Mouse (Mus musculus) lung, adult 2 months (tissue): ENCODE measurements around the gene Flrt1. TPM values are rescaled to one million over a fixed set of nuclear protein-coding genes. Genes with fewer than 3 reads are reported as not detected.

ENCODE experiments used
- DNase-seq: peaks from one replicate; pipeline ENCODE4 v3.0.0; 2022
- H3K4me1 ChIP-seq: fragments of 200-500 bp; 2 replicates; pipeline ENCODE4 v1.6.1; 2011; ENCODE audit warnings: low read length; ENCODE audit not compliant: control insufficient read depth, insufficient read depth
- H3K4me3 ChIP-seq: fragments of 200-500 bp; replicated peaks from 2 replicates; pipeline ENCODE3; 2011; ENCODE audit warnings: low read depth, mild to moderate bottlenecking, control low read depth, low read length; ENCODE audit errors: extremely low read depth
- CTCF ChIP-seq: fragments of 200-500 bp; IDR thresholded peaks from 2 replicates; pipeline ENCODE4 v1.5.1; 2011; ENCODE audit warnings: mild to moderate bottlenecking, low read length, control low read depth; ENCODE audit not compliant: insufficient read depth
- POLR2A ChIP-seq: fragments of 200-500 bp; IDR thresholded peaks from 2 replicates; pipeline ENCODE4 v1.6.1; 2011; ENCODE audit warnings: low read depth, mild to moderate bottlenecking, control low read depth, low read length, borderline replicate concordance; ENCODE audit errors: extremely low read depth
- WGBS: fragments of 180-500 bp; shearing (Covaris S2); methylation state at CpG from one replicate; pipeline ENCODE4 v1.1.7; 2018; 5-methylcytosine and 5-hydroxymethylcytosine counted together
- polyA plus RNA-seq: library from polyadenylated mRNA; depleted of rRNA; stranded (reverse); fragments of >200 nt; gene quantifications from 2 replicates; pipeline ENCODE4 v1.2.3, GENCODE M21; 2012

Gene Flrt1
- polyA plus RNA-seq, 1 experiment = 0.40 TPM

- H3K4me3 ChIP-seq = no peak overlapping the region
- no peak for DNase-seq
- 34% methylated on average over 17 of the region's 17 CpGs for WGBS
- no peaks in the 10 kb centered on the region for H3K4me1 ChIP-seq
- no peak for TF ChIP-seq CTCF
- no peak for TF ChIP-seq POLR2A
These were observed 29.1 kb upstream of the Flrt1 start for GRCm38 (mm10) chr19:7134631-7135091.

GRCm38 (mm10) chr19:7133436-7133835 is 27.9 kb upstream of the Flrt1 start:
- Histone ChIP-seq H3K4me1 (no peaks in the 10 kb centered on the region), H3K4me3 (no peak overlapping the region)
- WGBS = 89% methylated on average over 9 of the region's 9 CpGs
- TF ChIP-seq CTCF = no peak
- no peak for TF ChIP-seq POLR2A
- DNase-seq = no peak

GRCm38 (mm10) chr19:7130317-7130716 is 24.8 kb upstream of the Flrt1 start:
- no peak for DNase-seq
- WGBS = 59% methylated on average over 11 of the region's 11 CpGs
- Histone ChIP-seq H3K4me1 (no peaks in the 10 kb centered on the region), H3K4me3 (no peak overlapping the region)
- TF ChIP-seq CTCF (no peak), POLR2A (no peak)

GRCm38 (mm10) chr19:7128551-7129475 is 23.3 kb upstream of the Flrt1 start:
- Histone ChIP-seq H3K4me3 (no peak overlapping the region), H3K4me1 (no peaks in the 10 kb centered on the region)
- WGBS = 72% methylated on average over 19 of the region's 19 CpGs
- no peak for DNase-seq
- TF ChIP-seq POLR2A = no peak
- TF ChIP-seq CTCF = no peak

- Histone ChIP-seq H3K4me1 (0 out of 2 replicates have a peak, but pooled peaks cover 4% of the 10 kb centered on the region), H3K4me3 (no peak overlapping the region)
- no peak for DNase-seq
- WGBS = 76% methylated on average over 2 of the region's 2 CpGs
- TF ChIP-seq POLR2A = no peak
- no peak for TF ChIP-seq CTCF
These were observed 21.4 kb upstream of the Flrt1 start for GRCm38 (mm10) chr19:7126933-7127332.

GRCm38 (mm10) chr19:7126209-7126608 is 20.7 kb upstream of the Flrt1 start:
- 61% methylated on average over 1 of the region's 1 CpGs for WGBS
- no peak for DNase-seq
- H3K4me1 ChIP-seq = 0 out of 2 replicates have a peak, but pooled peaks cover 4% of the 10 kb centered on the region
- TF ChIP-seq CTCF (no peak), POLR2A (no peak)
- no peak overlapping the region for H3K4me3 ChIP-seq

- no peak for DNase-seq
- 46% methylated on average over 4 of the region's 4 CpGs for WGBS
- Histone ChIP-seq H3K4me1 (0 out of 2 replicates have a peak, but pooled peaks cover 4% of the 10 kb centered on the region), H3K4me3 (no peak overlapping the region)
- TF ChIP-seq POLR2A (no peak), CTCF (no peak)
These were observed 20.1 kb upstream of the Flrt1 start for GRCm38 (mm10) chr19:7125526-7126156.

- no peak for TF ChIP-seq CTCF
- TF ChIP-seq POLR2A = no peak
- Histone ChIP-seq H3K4me1 (0 out of 2 replicates have a peak, but pooled peaks cover 7% of the 10 kb centered on the region), H3K4me3 (no peak overlapping the region)
- WGBS = 29% methylated on average over 10 of the region's 10 CpGs
- no peak for DNase-seq
These were observed 17.3 kb upstream of the Flrt1 start for GRCm38 (mm10) chr19:7122698-7123306.

GRCm38 (mm10) chr19:7122277-7122676 is 16.7 kb upstream of the Flrt1 start:
- H3K4me3 ChIP-seq = no peak overlapping the region
- 43% methylated on average over 4 of the region's 4 CpGs for WGBS
- TF ChIP-seq CTCF (no peak), POLR2A (no peak)
- H3K4me1 ChIP-seq = 0 out of 2 replicates have a peak, but pooled peaks cover 8% of the 10 kb centered on the region
- no peak for DNase-seq
